Mouse (Mus musculus) ovary, postnatal 14 days (tissue): Measurements from ENCODE around the gene Lipa.

Experiments used
- DNase-seq: peaks from one replicate; pipeline ENCODE4 v3.0.0; 2022; ENCODE audit warnings: low spot score

Gene Lipa

DNA sequence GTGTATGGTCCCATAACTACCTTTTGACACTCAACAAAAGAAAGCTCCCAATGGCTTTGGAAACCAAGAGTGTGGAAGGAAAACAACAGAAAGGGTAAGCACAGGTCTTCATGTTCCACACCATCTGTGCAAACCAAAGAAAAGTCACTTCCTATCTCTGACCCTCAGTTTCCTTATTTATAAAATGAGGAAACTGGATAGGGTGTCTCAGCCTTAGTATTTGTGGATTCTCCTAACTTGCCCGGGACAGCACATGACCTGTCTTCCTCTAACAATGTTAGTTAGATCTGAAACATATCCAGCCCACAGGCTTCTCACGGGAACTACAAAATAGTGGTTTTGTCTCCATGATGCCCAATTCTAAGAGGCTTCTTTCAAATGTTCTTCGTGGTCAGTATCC lies 62.8 kb downstream of the Lipa start:
- DNase-seq = no peak

DNA sequence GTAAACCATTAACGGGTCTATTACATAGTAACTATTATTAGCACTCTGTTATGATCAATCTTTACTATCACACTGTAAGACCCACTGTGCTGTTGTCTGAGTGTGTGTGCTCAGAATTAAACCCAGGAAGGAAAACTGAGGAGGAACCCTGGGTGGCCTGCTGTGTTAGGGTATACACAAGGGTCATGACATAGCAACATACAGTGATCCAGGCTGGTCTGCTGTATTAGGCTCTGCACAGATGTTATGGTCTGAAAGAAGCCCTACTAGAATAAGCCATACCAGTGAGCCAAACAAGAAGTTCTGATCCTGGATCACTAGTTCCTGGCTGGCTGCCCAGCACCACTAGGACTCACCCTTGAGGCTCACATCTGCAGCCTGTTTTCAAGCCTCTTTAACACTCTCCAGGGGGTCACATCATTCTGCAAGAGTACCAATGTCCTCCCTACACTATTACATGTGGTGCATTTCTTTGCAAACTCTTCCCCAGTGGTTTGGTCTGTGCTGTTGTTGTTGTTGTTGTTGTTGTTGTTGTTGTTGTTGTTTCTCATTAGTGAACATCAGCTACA lies 65.7 kb downstream of the Lipa start:
- no peak for DNase-seq

DNA sequence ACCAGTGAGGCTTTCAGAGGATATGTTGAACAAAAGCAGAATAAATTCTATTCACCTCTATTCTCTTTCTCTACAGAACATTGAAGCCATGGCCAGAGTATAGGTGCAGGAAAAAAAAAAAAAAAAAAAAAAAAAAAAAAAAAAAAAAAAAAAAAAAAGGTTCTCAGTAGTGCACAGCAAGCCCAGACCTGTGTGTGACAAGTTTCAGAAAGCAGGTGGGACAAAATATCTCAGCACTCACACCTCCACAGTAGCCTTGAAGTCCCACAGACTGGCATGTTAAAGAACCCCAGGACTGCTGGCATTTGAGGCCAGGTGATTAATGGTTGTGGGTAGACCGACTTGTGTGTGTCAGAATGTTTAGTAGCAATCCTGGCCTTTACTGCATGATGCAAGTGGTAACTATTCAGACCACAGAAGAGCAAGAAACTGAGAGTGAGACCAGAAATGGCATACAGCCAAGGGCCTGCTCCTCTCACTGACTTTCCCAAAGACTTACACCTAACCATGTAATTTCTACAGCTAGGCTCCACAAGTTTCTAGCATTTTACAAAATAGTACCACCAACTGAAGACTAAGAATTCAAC lies 76.4 kb downstream of the Lipa start:
- DNase-seq = no peak

DNA sequence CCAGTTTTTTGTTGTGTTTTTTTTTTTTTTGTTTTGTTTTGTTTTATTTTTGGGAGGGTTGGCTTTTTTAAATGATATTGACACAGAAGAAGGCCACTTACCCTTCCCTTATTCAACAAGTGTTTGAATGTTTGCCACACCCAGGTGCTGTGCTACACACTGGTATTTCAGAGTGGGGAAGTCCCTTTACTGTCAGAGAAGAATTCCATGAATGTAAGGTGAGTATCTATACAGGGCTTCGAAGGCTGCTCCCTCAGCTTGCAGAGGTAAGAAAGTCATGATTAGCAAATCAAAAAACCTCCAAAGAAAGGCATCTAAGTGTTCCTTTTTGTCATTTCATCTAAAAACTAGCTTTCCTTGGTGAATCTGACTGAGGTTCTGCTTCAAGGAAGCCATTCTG lies 78.4 kb downstream of the Lipa start:
- DNase-seq = no peak

DNA sequence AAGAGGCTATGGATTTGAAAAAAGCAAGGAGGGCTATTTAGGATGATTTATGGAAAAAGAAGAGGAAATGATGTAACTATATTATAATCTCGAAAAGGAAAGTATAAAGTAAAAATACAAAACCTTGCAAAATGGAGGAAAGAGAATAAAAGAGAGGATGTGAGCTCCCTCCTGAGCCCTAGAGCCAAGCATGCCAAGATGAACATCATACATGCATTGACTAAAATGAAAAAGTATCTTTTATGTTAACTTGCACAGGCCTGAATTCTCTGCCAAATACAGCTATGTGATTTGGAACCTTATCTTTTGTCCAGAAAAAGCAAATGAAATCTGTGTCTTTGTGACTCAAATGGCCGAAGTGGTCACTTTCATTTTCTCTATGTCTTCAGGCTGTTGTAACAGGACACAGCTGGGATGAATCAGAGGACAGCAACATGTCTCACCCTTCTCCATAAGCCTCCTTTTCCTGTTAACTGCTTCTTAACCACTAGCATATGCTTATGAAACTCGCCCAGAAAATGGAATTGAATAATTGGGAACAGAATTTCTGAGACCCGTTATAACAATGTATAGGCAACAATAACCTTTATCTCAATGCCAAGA lies 81.8 kb downstream of the Lipa start:
- no peak for DNase-seq

DNA sequence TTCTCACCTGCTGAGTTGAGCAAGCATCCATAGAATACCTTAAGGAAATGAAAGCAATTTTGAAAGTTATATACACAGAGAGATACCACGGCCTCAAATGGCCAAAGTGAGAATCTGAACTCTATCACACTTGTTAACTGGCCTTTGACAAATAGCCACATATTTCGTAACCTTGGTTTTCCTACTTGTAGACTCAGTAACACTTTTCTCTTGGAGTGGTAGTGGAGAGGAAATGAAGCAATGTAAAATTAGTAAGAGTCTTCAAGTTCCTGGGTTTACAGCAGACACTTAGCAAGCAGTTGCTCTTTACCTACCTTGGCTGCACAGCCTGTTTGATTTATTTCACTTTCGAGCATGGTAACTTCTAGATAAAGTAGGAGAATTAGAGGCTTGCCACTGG lies 82.5 kb downstream of the Lipa start:
- no peak for DNase-seq
